Mouse (Mus musculus) myocyte (in vitro differentiated cells): Measurements from ENCODE around the gene Eef1a1. TPM values are rescaled to one million over a fixed set of nuclear protein-coding genes. Genes with fewer than 3 reads are reported as not detected.

Source experiments
- H3K27me3 ChIP-seq: one replicate; pipeline ENCODE4 v1.6.1; 2011; ENCODE audit not compliant: control insufficient read depth, insufficient read depth, insufficient read length
- H3K36me3 ChIP-seq: one replicate; pipeline ENCODE4 v1.6.1; 2011; ENCODE audit not compliant: control insufficient read depth, insufficient read depth
- H3K4me2 ChIP-seq: one replicate; pipeline ENCODE4 v1.6.1; 2011; ENCODE audit warnings: low read depth, control low read depth
- H3K4me3 ChIP-seq: one replicate; pipeline ENCODE4 v1.5.1; 2011; ENCODE audit warnings: mild to moderate bottlenecking, control low read depth, moderate library complexity
- H3K79me2 ChIP-seq: one replicate; pipeline ENCODE4 v1.6.1; 2011; ENCODE audit not compliant: control insufficient read depth, insufficient read depth
- H3ac ChIP-seq: one replicate; pipeline ENCODE4 v1.6.1; 2011; ENCODE audit not compliant: control insufficient read depth, insufficient read length
- CEBPB ChIP-seq: IDR thresholded peaks from 2 replicates; pipeline ENCODE4 v1.6.1; 2011; ENCODE audit warnings: mild to moderate bottlenecking, moderate library complexity; ENCODE audit not compliant: poor library complexity, insufficient read depth, severe bottlenecking
- E2F4 ChIP-seq: IDR thresholded peaks from one replicate; pipeline ENCODE4 v1.6.1; 2011; ENCODE audit warnings: mild to moderate bottlenecking, control low read depth, moderate library complexity; ENCODE audit not compliant: insufficient read depth
- MAX ChIP-seq: IDR thresholded peaks from one replicate; pipeline ENCODE4 v1.6.1; 2011; ENCODE audit warnings: low read depth, mild to moderate bottlenecking, control low read depth
- MYOD1 ChIP-seq, 3 experiments: IDR thresholded peaks; one replicate each; pipeline ENCODE4 v1.6.1; 2011; ENCODE audit warnings: control low read depth in 2 of 3, low read depth in 2 of 3, mild to moderate bottlenecking in 2 of 3, moderate library complexity in 1 of 3; ENCODE audit not compliant: insufficient read length in 2 of 3, control insufficient read depth in 1 of 3
- MYOG ChIP-seq, 3 experiments: IDR thresholded peaks; one replicate each; pipeline ENCODE4 v1.6.1; 2011; ENCODE audit warnings: control low read depth in 2 of 3, low read depth in 2 of 3, mild to moderate bottlenecking in 2 of 3; ENCODE audit not compliant: insufficient read length in 2 of 3, control insufficient read depth in 1 of 3, insufficient read depth in 1 of 3
- POLR2A ChIP-seq: IDR thresholded peaks from one replicate; pipeline ENCODE4 v1.6.1; 2011; ENCODE audit warnings: low read depth, mild to moderate bottlenecking, control low read depth, moderate library complexity; ENCODE audit not compliant: insufficient read length
- POLR2AphosphoS2 ChIP-seq: IDR thresholded peaks from one replicate; pipeline ENCODE4 v1.6.1; 2011; ENCODE audit warnings: low read depth, control low read depth; ENCODE audit not compliant: insufficient read length
- REST ChIP-seq: IDR thresholded peaks from one replicate; pipeline ENCODE4 v1.6.1; 2011; ENCODE audit warnings: mild to moderate bottlenecking, control low read depth, moderate library complexity; ENCODE audit not compliant: insufficient read depth, insufficient read length
- SRF ChIP-seq: IDR thresholded peaks from one replicate; pipeline ENCODE4 v1.6.1; 2011; ENCODE audit warnings: low read depth; ENCODE audit not compliant: control insufficient read depth, insufficient read length
- TCF12 ChIP-seq: IDR thresholded peaks from one replicate; pipeline ENCODE4 v1.6.1; 2011; ENCODE audit warnings: mild to moderate bottlenecking, control low read depth; ENCODE audit not compliant: poor library complexity, insufficient read depth, severe bottlenecking
- TCF3 ChIP-seq: IDR thresholded peaks from one replicate; pipeline ENCODE4 v1.6.1; 2011; ENCODE audit warnings: low read depth, control low read depth; ENCODE audit not compliant: insufficient read length
- USF1 ChIP-seq: IDR thresholded peaks from one replicate; pipeline ENCODE4 v1.6.1; 2011; ENCODE audit warnings: low read depth, mild to moderate bottlenecking, control low read depth, moderate library complexity
- polyA plus RNA-seq: library from polyadenylated mRNA; unstranded; fragments of >200 nt; fragmentation: generic; extraction: Trizol; gene quantifications from one replicate; pipeline ENCODE4 v1.2.1, GENCODE M21; 2012; ENCODE audit warnings: missing spikeins

Gene Eef1a1
- polyA plus RNA-seq, 1 experiment: 8,203 TPM

GRCm38 (mm10) chr9:78503223-78504079 lies 14.5 kb upstream of the Eef1a1 start:
- peak overlapping the region; percentile 12 for H3K4me3 ChIP-seq
- no peaks in the 10 kb centered on the region for H3K79me2 ChIP-seq
- H3K4me2 ChIP-seq: peak overlapping the region; percentile 76
- TF ChIP-seq SRF (no peak), MYOD1 (IDR thresholded peaks at IDR 0.05; ENCODE audit: control insufficient read depth in 1 of 3, insufficient read length in 2 of 3, low read depth in 2 of 3) (no peak), CEBPB (0 out of 2 replicates have a peak, but pooled peaks have one; percentile 28), POLR2AphosphoS2 (no peak), E2F4 (no peak)
- no peak overlapping the region for H3ac ChIP-seq
- H3K27me3 ChIP-seq: no peaks in the 10 kb centered on the region
- H3K36me3 ChIP-seq: no peaks in the 10 kb centered on the region

GRCm38 (mm10) chr9:78501284-78501683 lies 12.3 kb upstream of the Eef1a1 start:
- Histone ChIP-seq H3K27me3 (no peaks in the 10 kb centered on the region), H3K36me3 (no peaks in the 10 kb centered on the region), H3K79me2 (no peaks in the 10 kb centered on the region), H3K4me3 (no peak overlapping the region), H3ac (no peak overlapping the region), H3K4me2 (no peak overlapping the region)
- no peak for TF ChIP-seq MYOD1 (IDR thresholded peaks at IDR 0.05; ENCODE audit: control insufficient read depth in 1 of 3, insufficient read length in 2 of 3, low read depth in 2 of 3)
- TF ChIP-seq CEBPB: peak; percentile 52; the same call in 1 of the 2 replicates
- TF ChIP-seq USF1: no peak
- no peak for TF ChIP-seq SRF

- Histone ChIP-seq H3K79me2 (no peaks in the 10 kb centered on the region), H3K36me3 (no peaks in the 10 kb centered on the region), H3K4me2 (peak overlapping the region; percentile 2), H3K27me3 (no peaks in the 10 kb centered on the region), H3K4me3 (no peak overlapping the region), H3ac (no peak overlapping the region)
- TF ChIP-seq USF1: no peak
- TF ChIP-seq MYOD1 (IDR thresholded peaks at IDR 0.05; ENCODE audit: control insufficient read depth in 1 of 3, insufficient read length in 2 of 3, low read depth in 2 of 3): no peak
- no peak for TF ChIP-seq TCF3
- TF ChIP-seq SRF: no peak
- TF ChIP-seq REST: no peak
- no peak for TF ChIP-seq POLR2A
- TF ChIP-seq TCF12: no peak
- no peak for TF ChIP-seq POLR2AphosphoS2
- no peak for TF ChIP-seq MAX
- TF ChIP-seq CEBPB: no peak
- no peak for TF ChIP-seq MYOG (IDR thresholded peaks at IDR 0.05; ENCODE audit: control insufficient read depth in 1 of 3, insufficient read depth in 1 of 3, insufficient read length in 2 of 3, low read depth in 2 of 3)
- TF ChIP-seq E2F4: no peak
Observed at GRCm38 (mm10) chr9:78500386-78500785, 11.4 kb upstream of the Eef1a1 start.

- no peaks in the 10 kb centered on the region for H3K79me2 ChIP-seq
- H3K36me3 ChIP-seq: no peaks in the 10 kb centered on the region
- no peak overlapping the region for H3ac ChIP-seq
- TF ChIP-seq SRF (no peak), TCF3 (no peak), MAX (no peak), USF1 (no peak), E2F4 (no peak), POLR2AphosphoS2 (no peak), CEBPB (no peak), TCF12 (no peak), MYOD1 (IDR thresholded peaks at IDR 0.05; ENCODE audit: control insufficient read depth in 1 of 3, insufficient read length in 2 of 3, low read depth in 2 of 3) (no peak), REST (no peak), MYOG (IDR thresholded peaks at IDR 0.05; ENCODE audit: control insufficient read depth in 1 of 3, insufficient read depth in 1 of 3, insufficient read length in 2 of 3, low read depth in 2 of 3) (no peak), POLR2A (no peak)
- H3K4me2 ChIP-seq: no peak overlapping the region
- H3K27me3 ChIP-seq: no peaks in the 10 kb centered on the region
- no peak overlapping the region for H3K4me3 ChIP-seq
Observed at GRCm38 (mm10) chr9:78493171-78493570, 4.2 kb upstream of the Eef1a1 start.

GRCm38 (mm10) chr9:78492254-78492653 lies 3.3 kb upstream of the Eef1a1 start:
- H3ac ChIP-seq: no peak overlapping the region
- no peaks in the 10 kb centered on the region for H3K36me3 ChIP-seq
- H3K79me2 ChIP-seq: no peaks in the 10 kb centered on the region
- no peak overlapping the region for H3K4me3 ChIP-seq
- TF ChIP-seq POLR2A (no peak), USF1 (no peak), POLR2AphosphoS2 (no peak), SRF (no peak), REST (no peak), TCF12 (no peak), MYOD1 (IDR thresholded peaks at IDR 0.05; ENCODE audit: control insufficient read depth in 1 of 3, insufficient read length in 2 of 3, low read depth in 2 of 3) (no peak), MYOG (IDR thresholded peaks at IDR 0.05; ENCODE audit: control insufficient read depth in 1 of 3, insufficient read depth in 1 of 3, insufficient read length in 2 of 3, low read depth in 2 of 3) (no peak), E2F4 (no peak), TCF3 (no peak), MAX (no peak), CEBPB (no peak)
- no peaks in the 10 kb centered on the region for H3K27me3 ChIP-seq
- H3K4me2 ChIP-seq: no peak overlapping the region
